Mouse (Mus musculus) hematopoietic stem cell, adult 5-6 weeks (primary cell): ENCODE measurements around the gene Bdkrb1. TPM values are rescaled to one million over a fixed set of nuclear protein-coding genes. Genes with fewer than 3 reads are reported as not detected.

Experiments
- ATAC-seq, 2 experiments: fragments of 125-278 bp in 1 of 2; replicated peaks in 1 of 2; 2 replicates each; pipeline ENCODE4 v1.8.0; 2016 to 2017; ENCODE audit warnings: inconsistent platforms in 2 of 2, mild to moderate bottlenecking in 2 of 2, moderate number of reproducible peaks in 2 of 2, low read depth in 1 of 2, moderate TSS enrichment in 1 of 2; ENCODE audit not compliant: low FRiP score in 2 of 2, poor library complexity in 2 of 2, severe bottlenecking in 2 of 2, insufficient read depth in 1 of 2, low TSS enrichment in 1 of 2
- total RNA-seq: library from RNA; stranded (forward); fragments of 172-1452, 232-1000 nt; gene quantifications from 2 replicates; pipeline ENCODE4 v1.2.3, GENCODE M21; 2017

Bdkrb1 gene
- not detected in 2 replicates for total RNA-seq

GRCm38 (mm10) chr12:105602581-105603210 lies at the start of gene Bdkrb1:
Bdkrb1 (plus strand) TSS chr12:105603085.
- ATAC-seq, result no peak

- ATAC-seq, result peak in 1 of 2 experiments; percentile 31; a peak in 1 of 4 replicates
Observed at GRCm38 (mm10) chr12:105554151-105554772, 48.6 kb upstream of the Bdkrb1 start.

- ATAC-seq, result no peak
Observed at GRCm38 (mm10) chr12:105555172-105555571, 47.7 kb upstream of the Bdkrb1 start.

DNA sequence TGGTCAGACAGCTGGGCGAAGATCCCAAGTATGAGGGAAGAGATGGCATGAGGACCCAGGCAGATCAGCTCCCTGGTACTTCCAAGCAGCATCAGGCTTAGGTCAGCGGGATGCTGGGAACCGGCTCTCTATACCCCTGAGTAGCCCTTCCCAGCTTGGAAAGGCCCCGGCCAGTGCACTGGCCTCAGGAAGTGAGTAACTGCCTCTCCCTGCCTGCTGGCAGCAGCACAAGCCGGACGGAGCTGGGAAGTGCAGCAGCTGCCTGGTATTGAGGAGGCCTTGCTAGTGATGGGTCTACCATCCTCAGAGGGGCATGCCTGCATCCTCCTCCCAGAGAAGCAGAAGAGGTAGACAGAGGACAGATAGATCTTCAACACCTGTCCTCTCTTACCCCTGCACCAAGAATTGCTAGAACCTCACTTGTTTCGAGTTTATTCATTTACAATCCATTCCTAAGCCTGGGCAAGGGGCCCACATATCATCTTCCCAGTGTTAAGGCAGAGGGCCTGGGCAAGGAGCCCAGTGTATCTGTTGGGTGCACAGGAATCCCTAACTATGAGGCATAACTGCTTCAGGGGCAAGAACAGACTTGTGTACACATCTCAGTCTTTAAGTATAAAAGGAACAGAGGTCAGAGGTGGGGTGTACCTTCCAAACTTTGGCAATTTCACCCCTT lies 45.5 kb upstream of the Bdkrb1 start:
- ATAC-seq, result no peak

- ATAC-seq, result no peak
Observed at GRCm38 (mm10) chr12:105561007-105561534, 41.8 kb upstream of the Bdkrb1 start.

GRCm38 (mm10) chr12:105562056-105562820 lies 40.6 kb upstream of the Bdkrb1 start:
- no peak for ATAC-seq

- no peak for ATAC-seq
Observed at GRCm38 (mm10) chr12:105562936-105563680, 39.8 kb upstream of the Bdkrb1 start, which contains the start of gene Bdkrb2. Bdkrb2 (plus strand) TSS chr12:105563226.

GRCm38 (mm10) chr12:105563726-105564275 lies 39.1 kb upstream of the Bdkrb1 start:
- ATAC-seq, result 0 out of 4 replicates have a peak, but pooled peaks of 1 of the 2 experiments have one; percentile 22

- no peak for ATAC-seq
Observed at GRCm38 (mm10) chr12:105565221-105565620, 37.7 kb upstream of the Bdkrb1 start.

DNA sequence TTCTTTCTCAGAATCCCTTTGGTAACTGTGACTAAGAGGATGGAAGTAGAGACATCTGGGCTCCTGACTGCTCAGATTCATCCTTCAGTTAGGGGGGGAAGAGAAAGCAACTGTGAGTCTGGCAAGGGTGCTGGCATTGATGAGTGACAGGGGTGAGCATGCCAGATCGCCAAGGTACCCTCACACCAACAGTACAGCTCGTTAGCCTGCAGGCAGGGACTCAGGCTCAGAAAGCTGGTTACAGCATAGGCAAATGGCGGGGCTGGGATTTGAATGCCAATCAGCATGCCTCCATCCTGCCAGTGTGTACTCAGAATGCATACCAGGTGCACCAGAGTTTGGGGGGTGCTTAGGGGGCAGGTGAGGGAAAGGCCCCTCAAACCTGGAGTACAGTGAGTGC lies 31.0 kb upstream of the Bdkrb1 start:
- no peak for ATAC-seq

- no peak for ATAC-seq
Observed at GRCm38 (mm10) chr12:105572622-105573021, 30.3 kb upstream of the Bdkrb1 start.

DNA sequence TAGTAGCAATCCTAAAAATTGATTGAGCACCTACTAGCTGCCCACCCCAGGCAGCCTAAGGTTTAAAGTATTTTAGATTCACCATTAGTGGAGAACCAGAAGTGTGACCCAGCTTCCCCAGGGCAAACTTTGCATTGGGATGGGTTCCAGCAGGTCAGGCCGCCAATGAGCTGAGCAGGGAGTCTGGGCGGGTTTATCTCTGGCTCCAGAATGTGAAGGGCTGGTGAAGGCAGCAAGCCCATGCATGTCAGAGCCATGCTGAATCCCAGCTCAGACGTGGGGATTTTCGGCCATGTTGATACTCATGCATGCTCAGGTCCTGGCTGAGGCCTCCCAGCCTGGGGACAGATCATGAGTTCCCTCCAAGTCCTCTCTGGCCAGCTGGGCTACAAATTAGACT lies 28.5 kb upstream of the Bdkrb1 start:
- ATAC-seq, result no peak

GRCm38 (mm10) chr12:105580490-105580889 lies 22.4 kb upstream of the Bdkrb1 start:
- ATAC-seq, result no peak

DNA sequence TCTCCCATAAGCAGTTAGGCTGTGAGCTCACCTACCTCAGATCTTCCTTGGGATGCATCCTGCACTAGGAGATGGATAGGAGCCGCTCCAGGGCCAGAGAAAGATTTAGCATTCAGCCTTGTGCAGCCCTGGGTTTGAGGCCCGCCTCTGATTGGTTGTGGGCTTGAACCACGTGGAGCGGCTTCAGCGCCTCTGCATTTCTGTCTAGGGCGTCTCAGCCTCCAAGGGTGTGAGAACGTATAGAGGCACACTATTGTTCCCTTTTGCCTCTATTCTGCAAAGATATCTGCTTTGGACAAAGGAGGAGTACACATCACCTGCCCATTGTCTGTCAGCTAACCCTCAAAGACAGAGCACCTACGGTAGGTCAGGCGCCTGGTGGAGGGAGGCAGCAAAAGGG lies 20.4 kb upstream of the Bdkrb1 start:
- no peak for ATAC-seq

GRCm38 (mm10) chr12:105583484-105583883 lies 19.4 kb upstream of the Bdkrb1 start:
- peak in 1 of 2 experiments; percentile 67; a peak in 3 of 4 replicates for ATAC-seq

DNA sequence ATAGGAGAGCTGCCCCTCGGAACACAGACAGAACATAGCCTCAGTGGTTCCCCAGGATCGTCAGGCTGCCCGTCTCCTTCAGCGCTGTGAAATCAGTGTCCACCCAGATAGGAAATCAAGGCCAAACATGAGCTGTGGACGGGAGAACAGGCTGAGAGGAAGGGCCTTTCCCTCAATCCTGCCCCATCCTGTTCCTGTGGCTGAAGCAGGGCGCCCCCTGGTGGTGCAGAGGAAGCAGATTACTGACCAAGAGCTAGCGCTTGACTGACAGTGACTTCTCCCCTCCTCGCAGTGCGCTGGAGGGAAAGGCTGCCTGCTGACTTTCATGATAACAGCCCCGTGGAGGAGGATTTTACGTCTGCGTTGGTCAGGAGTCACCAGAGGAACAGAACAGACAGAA lies 18.0 kb upstream of the Bdkrb1 start:
- peak; percentile 34 to 51; a peak in 1 of 4 replicates for ATAC-seq

DNA sequence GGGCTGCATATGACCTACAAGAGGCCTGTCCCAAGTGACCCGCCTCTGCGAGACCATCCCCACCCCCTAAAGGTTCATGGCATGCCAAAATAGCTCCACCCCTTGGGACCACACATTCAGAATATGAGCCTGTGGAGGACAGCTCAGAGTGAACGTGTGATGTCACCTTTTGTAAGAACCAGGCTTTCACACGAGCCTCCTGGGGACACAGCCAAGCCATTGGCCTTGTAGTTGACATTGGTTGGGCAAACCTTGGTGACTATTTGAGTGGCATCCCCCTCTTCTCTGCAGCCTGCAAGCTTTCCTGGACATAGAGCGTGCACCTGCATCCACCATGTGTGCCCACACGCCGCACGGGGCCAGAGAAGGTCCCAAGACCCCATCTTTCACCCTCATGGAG lies 15.4 kb upstream of the Bdkrb1 start:
- no peak for ATAC-seq
